Mouse (Mus musculus): ENCODE results near the gene Tmem266.

The Tmem266 gene

GRCm38 (mm10) chr9:55398985-55399554 lies 72.4 kb downstream of the Tmem266 start:
- no peak for DNase-seq (ENCODE audit: low read depth, low spot score)

DNA sequence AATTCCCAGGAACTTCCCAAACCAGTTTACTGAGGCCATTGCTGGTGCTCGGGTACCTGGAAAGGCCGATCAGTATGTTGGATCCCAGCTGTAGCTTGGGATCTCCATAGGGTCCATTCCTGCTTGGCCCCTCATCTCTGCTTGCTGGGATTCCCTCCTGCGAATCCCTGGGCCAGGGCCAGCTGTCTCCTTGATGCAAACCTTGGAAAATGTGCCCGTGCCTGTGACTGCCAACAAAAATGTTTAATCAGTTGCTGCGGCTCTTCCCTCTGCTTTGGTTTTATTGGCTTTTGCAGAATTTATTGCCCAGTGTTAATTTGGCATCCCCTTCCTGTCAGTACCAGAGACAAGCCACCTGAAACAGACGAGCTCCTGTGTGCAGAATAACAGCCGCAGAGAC lies 75.6 kb downstream of the Tmem266 start:
- no peak for DNase-seq (ENCODE audit: low read depth, low spot score)

- DNase-seq (ENCODE audit: low read depth, low spot score), result no peak
Measured at GRCm38 (mm10) chr9:55404256-55404655, 77.5 kb downstream of the Tmem266 start.

- DNase-seq (ENCODE audit: low read depth, low spot score), result no peak
Measured at GRCm38 (mm10) chr9:55404976-55405702, 78.4 kb downstream of the Tmem266 start.

DNA sequence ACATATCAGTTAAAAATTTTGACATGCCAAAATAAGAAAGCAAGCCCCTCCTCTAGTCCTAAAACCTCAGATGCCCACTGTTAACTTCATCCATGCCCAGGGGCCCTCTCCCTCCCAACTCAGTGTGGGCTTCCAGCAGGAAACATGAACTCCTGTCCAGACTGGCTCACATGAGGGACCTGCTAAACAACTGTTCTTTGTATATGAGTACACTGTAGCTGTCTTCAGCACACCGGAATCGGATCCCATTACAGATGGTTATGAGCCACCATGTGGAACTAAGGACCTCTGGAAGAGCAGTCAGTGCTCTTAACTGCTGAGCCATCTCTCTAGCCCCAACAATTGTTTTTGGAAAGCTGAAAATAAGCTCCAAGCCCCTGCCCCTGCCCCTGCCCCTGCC lies 80.1 kb downstream of the Tmem266 start:
- no peak for DNase-seq (ENCODE audit: low read depth, low spot score)

DNA sequence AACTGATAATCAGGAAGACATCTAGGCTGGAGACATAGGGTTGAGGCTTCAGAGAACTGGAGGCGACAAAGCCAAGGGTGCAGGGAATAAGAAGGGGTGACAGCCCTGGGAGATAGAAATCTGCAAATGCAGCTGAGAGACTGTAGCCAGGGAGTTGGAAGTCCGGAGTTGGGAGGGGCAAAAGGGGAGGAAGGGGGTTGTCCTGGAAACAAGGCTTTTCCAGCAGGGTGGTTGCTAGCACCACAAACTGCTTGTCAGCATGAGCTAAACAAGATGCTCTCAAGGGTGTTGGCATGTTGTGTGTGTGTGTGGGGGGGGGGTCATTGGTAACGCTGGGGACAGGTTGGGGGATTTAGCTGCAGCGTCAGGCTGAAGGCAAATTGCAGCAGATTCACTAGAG lies 82.1 kb downstream of the Tmem266 start:
- DNase-seq (ENCODE audit: low read depth, low spot score), result no peak

DNA sequence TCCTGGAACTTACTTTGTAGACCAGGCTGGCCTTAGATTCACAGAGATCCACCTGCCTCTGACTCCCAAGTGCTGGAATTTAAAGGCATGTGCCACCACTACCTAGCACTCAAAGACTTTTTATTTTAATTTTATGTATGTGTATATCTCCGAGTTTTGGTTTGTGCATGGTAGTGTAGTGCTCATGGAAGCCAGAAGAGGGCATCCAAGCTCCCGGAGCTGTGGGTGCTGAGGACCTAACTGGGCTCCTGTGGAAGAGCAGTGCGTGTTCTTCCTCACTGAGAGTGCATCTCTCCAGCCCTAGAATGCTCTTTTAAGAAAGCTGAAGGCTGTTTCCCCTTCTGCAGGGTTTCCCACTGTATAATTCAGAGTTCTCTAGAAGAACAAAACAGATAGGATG lies 83.1 kb downstream of the Tmem266 start:
- no peak for DNase-seq (ENCODE audit: low read depth, low spot score)

- no peak for DNase-seq (ENCODE audit: low read depth, low spot score)
Measured at GRCm38 (mm10) chr9:55410430-55410829, 83.7 kb downstream of the Tmem266 start.

DNA sequence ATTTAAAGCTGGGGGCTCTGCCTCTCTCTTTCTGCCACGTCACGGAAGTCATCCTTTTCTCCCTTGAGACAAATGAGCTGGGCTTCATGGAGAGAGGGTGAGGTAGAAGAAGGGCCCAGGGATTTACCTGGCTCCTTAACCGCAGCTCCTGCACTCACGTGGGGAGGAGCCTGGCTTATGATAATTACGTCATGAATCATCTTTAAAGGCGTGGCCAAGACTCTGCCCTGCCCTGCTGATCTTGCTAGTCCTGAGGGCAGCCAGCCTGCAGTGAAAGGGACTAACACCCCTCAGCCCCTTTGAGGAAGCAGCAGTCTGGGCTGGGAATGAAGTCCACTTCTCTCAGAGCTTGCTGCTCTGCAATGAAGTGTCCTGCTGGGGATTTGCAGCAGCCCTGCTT lies 84.4 kb downstream of the Tmem266 start:
- no peak for DNase-seq (ENCODE audit: low read depth, low spot score)

DNA sequence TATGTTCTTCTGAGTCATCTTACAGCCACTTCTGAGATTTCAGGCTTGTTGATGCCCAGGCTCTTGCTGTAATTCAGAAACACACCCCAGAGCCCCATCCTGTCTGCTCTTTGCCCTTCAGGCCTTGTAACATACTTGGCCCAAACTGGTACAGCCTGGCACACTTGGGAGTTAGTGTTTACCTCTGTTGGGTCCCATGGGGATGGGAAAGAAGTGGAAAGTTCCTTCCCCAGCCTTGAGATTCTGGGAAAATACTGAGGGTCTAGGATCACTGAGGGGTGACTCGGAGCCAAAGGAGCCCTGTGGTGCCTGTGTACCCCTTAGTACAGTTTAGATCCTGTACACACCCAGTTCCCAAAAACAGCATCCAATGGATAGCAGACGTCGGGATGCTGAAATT lies 95.1 kb downstream of the Tmem266 start:
- DNase-seq (ENCODE audit: low read depth, low spot score), result no peak

GRCm38 (mm10) chr9:55423451-55424424 lies 97.0 kb downstream of the Tmem266 start:
- DNase-seq (ENCODE audit: low read depth, low spot score), result no peak

DNA sequence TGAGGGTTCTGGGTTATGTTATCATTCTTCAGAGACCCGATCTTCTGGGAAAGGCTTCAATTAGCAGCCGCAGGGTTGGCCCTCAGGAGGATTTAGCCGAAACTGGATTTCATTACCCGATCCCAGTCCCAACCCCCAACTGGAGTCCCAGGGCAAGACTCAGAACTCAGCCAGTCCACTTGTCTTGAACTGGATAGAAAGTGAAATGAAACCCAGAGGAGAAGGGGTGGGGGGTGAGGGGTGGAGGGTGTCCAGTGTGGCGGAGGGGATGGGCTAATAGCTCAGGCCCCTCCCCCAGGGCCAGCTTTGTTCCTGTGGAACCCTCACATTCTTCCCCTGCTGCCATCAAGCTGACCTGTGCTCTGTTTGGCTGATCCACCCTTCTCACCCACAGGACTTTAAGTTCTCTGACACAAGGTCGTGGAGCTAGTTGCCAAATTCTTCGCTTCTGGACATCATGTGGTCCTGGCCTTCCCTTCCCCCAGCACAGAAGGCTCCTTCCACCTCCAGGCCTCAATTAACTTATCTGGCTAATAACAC lies 98.6 kb downstream of the Tmem266 start:
- no peak for DNase-seq (ENCODE audit: low read depth, low spot score)

DNA sequence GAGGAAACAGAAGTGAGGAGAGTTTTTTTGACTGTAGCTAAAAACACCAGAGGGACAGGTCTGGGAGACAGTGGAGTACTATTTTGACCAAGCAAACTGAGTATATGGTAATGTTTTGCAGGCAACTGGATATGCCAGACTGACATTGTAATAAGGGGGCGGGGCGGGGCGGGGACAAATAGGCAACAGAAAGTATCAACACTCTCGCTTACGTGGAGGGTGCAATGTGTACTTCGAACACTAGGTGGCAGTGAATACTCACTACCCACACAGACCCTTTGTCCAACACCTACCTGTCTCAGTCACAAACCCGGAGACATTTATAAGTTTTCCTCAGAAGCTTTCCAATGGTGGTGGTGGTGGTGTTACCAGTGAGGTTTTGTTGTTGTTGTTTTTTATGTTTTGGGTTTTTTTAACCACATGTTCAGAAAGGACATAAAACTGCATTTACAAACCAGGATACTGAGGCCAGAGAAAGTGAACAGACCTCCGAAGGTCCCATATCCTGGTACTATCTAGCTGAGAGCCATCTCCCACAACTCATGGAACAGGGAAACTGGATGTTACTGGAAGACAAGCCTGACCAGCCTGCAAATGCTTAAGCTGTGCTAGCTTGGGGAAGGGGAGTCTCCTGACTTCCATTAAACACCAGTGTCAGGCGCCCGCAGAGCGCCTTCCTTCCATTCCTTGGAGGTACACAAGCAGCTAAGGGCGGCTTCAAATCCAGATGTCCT lies 102.7 kb downstream of the Tmem266 start:
- DNase-seq (ENCODE audit: low read depth, low spot score), result peak; percentile 71

DNA sequence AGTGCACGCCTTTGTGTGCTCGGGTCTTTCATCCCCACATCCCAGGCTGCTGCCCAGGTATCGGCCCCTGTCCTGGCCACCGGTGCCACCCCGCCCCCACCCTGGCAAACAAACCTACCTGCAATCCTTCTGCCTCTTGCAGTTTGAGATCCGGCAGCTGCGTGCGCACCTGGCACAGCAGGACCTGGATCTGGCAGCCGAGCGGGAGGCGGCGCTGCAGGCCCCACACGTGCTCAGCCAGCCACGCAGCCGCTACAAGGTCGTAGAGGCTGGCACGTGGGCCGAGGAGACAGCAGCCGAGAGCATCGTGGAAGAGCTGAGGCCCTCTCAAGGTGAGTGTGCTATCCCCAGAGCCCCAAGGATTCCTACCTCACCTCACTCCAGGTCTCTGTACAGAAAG lies 103.4 kb downstream of the Tmem266 start:
- DNase-seq (ENCODE audit: low read depth, low spot score), result peak; percentile 33

DNA sequence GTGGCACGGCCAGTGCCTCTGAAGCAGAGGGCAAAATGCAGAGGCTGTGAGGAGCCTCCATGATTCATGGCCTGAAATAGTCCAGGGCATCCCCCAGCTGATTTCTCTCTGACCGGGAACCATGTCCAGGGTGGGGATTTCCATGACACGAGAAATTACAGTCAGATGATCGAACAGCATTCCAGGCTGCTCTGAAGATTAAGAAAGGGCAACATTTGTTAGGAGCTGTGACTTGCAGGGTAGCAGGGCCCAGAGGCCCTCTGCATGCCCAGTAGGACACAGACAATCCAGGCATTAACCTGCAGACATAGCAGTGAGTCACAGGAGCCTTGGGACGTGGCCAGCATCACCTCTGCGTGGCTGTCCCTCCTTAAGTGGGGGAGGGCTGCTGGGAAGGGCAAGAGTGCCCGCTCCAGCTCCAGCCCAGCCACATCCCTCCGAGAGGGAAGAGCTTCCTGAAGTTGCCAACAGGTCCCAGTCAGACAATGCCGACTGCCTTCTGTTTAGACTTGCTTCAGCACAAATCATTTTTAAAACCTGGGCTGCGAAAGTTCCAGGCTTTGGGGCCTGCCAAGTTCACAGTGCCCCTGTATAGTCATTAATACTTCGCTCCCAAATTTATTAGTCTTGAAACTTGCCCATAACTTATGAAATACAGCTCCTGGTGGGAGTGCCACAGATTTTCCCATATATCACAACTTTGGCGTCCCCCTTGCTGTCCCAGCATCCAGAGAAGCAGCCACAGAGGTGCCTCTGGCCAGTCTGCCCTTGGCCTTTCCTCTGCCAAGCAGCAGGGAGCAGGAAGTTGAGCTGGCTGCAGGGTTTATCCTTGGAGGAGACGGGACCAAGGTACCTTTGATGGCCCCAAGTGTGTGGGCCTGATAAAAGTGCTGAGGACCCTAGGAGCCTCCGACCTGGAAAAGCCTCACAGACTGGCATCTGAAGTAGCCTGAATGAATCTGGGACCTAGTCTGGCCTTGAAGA lies 105.9 kb downstream of the Tmem266 start:
- DNase-seq (ENCODE audit: low read depth, low spot score), result no peak

GRCm38 (mm10) chr9:55433875-55434274 lies 107.2 kb downstream of the Tmem266 start:
- no peak for DNase-seq (ENCODE audit: low read depth, low spot score)

DNA sequence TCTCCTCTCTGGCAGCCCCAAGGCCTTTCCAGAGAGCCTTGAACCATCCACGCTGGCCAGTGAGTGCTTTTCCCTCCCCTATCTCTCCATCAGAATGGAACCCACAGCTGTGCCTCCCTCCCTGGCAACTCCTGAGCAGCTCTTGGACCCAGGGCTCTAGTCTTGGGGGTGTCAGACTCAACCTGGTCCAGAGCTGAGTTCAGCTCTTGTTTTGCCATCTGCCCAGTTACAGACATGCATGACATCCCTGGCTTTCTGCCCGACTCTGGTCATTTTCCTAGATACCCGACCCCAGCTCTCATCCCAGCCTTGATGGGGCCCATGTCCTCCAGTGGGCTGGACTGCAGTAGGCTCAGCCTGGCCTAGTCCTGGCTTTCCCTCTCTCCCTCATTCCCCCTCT lies 111.7 kb downstream of the Tmem266 start:
- no peak for DNase-seq (ENCODE audit: low read depth, low spot score)

DNA sequence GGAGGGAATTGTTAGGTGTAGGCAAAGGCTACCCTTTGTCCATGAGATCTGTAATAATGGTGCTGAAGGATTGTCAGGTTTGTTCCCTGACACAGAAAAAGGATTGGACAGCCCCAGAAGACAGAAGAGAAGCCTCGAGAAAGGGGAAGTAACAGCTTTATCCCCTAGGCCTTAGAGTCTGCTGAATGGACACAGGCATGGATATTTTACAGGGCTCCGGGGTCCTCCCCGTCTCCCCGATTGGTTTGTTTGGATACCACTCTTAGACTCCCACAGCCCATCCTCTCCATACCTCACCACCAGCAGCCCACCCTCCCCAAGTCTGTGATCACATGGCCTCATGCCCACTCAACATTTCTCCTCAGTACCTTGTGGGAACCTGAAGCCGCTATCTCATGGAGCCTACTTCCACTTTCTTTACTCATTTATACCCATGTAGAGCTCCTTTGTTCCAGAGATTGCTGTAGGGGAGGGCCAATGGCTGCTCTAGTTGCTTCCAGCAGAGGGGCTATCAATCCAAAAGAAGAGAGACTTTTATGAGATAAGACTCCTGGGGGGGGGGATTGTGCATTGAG lies 112.6 kb downstream of the Tmem266 start:
- no peak for DNase-seq (ENCODE audit: low read depth, low spot score)

GRCm38 (mm10) chr9:55447509-55447908 lies 120.8 kb downstream of the Tmem266 start:
- DNase-seq (ENCODE audit: low read depth, low spot score), result no peak

DNA sequence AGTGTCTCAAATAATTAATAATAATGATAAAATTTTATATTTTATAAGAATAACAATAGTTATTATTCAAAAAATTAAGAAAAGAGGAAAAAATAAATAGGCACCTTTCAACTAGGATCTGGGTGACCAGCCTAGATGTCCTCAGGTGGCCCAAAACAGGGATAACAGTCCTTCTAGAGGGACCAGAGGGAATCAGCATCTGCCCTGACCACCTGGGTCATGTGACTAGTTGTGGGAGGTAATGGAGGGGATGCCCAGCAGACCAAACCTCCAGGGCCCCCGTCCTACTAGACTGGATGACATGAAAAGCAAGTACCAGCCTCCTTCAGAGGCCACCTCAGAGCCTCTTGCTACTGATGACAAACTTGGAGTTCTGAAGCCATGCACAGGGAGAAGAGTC lies 122.4 kb downstream of the Tmem266 start:
- no peak for DNase-seq (ENCODE audit: low read depth, low spot score)

All from WW6 (cell line).